Mouse (Mus musculus) cerebellum, postnatal 10 days (tissue): ENCODE results near the gene Rcl1.

ENCODE experiments used
- DNase-seq, 2 experiments: peaks; one replicate each; pipeline ENCODE4 v3.0.0; 2021; ENCODE audit warnings: mixed read lengths in 2 of 2

Rcl1 gene

GRCm38 (mm10) chr19:29113746-29114649 is 12.8 kb downstream of the Rcl1 start:
- no peak for DNase-seq

DNA sequence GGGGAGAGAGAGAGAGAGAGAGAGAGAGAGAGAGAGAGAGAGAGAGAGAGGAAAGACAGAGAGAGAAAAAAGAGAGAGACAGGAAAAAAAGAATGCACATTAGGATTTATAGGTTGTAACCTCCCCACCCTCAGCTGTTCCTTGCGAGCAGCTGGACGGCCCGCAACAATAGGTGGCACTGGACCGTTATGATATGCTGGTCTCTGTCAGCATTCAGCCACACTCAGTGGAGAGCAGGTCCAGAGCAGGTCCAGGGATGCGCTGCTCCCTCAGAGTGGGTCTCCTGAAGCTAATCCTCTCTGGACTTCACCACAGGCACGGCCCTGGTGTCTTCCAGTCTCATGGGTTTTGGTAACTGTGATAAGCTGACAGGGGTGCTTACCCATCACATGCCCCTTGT is 15.6 kb downstream of the Rcl1 start:
- no peak for DNase-seq

DNA sequence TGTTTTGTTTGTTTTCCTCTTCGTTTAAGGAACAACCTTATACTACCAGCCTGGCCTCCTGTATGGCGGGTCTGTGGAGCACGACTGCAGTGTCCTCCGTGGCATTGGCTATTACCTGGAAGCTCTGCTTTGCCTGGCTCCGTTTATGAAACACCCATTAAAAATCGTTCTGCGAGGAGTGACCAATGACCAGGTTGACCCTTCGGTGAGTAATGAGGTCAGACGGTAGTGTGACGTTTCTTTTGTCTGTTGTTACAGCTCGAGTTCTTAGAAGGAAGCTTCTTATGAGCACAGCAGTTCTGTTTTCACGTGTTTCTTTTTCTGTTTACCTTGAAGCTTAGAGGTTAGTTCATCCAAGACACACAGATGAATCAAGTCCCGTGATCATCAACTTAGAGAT is 17.0 kb downstream of the Rcl1 start:
- no peak for DNase-seq

GRCm38 (mm10) chr19:29120311-29120710 is 19.1 kb downstream of the Rcl1 start:
- no peak for DNase-seq

DNA sequence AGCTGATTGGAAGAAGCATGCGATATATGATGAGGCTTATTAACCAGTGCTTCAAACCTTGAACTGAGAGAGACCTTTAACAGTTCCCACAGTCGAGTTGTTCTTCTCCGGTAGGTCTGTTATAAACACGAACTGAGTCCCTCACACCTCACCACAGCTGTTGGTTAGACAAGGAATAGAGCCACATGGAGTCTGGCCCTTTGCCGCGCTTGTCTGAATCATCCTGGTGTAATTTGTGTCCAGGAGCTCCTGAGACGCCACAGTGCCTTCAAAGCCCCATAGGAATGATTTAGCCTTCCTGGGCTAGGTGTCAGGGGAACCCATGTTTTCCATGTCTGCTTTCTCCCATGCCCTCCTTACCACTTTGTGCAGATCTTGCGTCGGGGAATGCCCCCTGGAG is 20.2 kb downstream of the Rcl1 start:
- no peak for DNase-seq

GRCm38 (mm10) chr19:29124886-29125585 is 23.9 kb downstream of the Rcl1 start:
- DNase-seq, result no peak

GRCm38 (mm10) chr19:29126347-29127015 is 25.3 kb downstream of the Rcl1 start:
- no peak for DNase-seq

- no peak for DNase-seq
Measured at GRCm38 (mm10) chr19:29127331-29127730, 26.2 kb downstream of the Rcl1 start.

- DNase-seq, result no peak
Measured at GRCm38 (mm10) chr19:29128217-29128616, 27.0 kb downstream of the Rcl1 start.

- no peak for DNase-seq
Measured at GRCm38 (mm10) chr19:29129551-29129950, 28.4 kb downstream of the Rcl1 start.

- peak; percentile 61 to 63 for DNase-seq
Measured at GRCm38 (mm10) chr19:29131171-29131570, 30.0 kb downstream of the Rcl1 start.

- DNase-seq, result no peak
Measured at GRCm38 (mm10) chr19:29134293-29134692, 33.1 kb downstream of the Rcl1 start.

DNA sequence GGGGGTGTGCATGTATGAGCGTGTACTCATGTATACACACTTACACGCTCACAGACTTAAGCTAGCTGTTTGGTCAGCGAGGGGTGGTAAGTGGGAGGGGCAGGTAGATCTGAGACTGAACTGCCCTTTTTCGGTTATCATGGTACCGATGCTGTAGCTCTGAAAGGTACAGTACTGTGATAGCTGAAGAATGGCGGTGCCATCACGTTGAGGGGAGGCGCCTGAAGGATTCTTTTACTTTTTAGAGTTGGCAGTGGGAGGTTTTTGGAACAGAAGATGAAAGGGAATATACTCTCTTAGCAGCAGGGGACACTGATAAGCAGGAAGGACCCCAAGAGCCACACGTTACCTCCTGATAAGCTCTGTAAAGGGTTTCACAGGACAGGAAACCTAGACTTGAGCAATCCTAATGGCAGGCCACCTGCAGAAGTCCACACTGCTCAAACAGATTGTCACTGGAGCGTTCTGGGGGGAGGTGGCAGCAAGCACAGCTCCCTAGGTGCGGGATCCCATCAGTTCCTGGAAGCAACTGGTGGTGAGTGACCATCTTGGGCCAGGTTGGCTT is 34.1 kb downstream of the Rcl1 start:
- DNase-seq, result no peak

GRCm38 (mm10) chr19:29138546-29139270 is 37.5 kb downstream of the Rcl1 start:
- DNase-seq, result peak; percentile 71 to 78

- DNase-seq, result peak; percentile 40 to 49
Measured at GRCm38 (mm10) chr19:29139699-29140456, 38.7 kb downstream of the Rcl1 start.

GRCm38 (mm10) chr19:29140933-29141332 is 39.8 kb downstream of the Rcl1 start:
- no peak for DNase-seq

DNA sequence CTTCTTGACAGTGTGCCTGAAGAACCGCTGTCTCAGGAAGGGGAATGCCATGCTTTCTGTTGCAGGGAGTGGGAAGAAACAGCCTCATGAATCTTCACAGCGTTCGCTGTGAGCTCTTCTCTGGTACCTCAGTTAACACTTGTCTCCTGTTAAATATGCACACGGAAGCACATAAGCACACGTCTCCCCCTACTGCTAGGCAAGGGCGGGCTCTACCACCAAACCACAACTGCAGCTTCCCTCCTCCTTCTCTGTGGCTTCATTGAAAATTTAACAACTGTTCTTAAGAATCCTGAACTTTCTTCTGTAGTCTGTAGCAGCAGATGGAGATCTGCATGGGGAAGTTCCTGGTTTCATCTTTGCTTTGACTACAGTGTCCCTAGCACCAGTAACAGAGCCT is 41.1 kb downstream of the Rcl1 start:
- no peak for DNase-seq

DNA sequence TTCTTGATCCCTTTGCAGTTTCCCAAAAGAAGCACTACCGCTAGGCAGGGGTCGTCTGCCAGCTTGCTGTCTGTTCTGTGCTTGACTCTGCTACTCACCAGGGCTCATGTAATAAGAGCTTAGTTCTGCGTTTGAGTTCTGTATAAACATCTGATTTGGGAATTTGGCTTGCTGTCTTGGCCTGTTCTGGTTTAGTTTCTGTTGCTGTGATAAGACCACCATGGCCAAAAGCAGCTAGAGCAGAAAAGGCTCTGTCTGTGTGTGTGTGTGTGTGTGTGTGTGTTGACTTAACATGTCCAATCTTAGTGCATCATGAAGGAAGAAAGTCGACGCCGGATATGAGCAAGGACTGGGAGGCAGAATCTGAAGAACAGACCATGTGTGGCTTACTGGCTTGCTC is 44.2 kb downstream of the Rcl1 start:
- DNase-seq, result peak in 1 of 2 experiments; percentile 16

DNA sequence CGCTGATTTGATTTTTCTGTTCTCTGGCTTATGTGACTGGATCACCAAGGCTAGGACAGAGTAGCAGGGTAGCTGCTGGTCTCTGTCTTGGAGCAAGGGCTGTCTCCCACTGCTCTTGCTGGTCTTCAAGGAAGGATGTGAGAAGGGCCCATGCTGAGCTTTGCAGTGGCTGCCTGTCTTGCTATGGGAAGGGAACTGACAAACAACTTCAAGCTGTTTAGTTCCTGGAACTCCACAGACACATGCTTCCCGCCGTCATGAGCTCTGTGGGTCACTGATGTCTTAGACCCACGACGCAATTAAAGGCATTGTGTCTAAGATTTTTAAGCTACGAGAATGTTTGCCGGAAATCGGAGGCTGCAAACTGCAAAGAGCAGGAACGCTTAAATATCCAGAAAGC is 45.6 kb downstream of the Rcl1 start:
- no peak for DNase-seq

DNA sequence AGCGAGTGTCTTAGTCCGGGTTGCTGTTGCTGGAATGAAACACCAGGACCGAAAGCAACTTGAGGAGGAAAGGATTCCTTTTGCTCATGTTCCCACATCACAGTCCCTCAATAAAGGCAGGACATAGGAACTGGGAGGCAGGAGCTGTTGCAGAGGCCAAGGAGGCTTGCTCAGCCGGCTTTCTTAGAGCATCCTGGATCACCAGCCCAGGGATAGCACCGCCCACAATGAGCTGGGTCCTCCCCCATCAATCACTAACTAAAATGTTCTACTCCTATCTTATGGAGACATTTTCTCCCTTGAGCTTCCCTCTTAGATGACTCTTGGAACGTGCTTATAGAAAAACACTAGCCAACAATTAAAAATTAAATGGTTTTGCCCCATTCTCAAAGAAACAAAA is 48.4 kb downstream of the Rcl1 start:
- no peak for DNase-seq

DNA sequence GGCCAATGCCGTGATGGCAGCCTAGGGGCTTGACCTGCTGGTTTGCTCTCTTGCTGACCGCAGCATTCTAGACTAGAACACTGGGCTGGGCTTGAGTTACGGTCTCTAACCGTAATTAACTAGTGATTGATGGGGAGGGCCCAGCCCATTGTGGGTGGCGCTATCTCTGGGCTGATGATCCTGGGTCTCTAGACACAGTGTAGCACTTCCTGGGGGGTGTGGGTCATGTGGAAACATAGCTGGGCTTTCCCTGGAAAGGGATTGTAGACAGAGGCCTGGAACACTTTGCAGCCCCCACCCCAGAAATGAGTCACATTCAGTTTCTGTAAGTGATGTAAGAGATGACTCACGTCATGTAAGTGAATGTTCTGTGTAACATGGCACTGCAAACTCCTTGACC is 48.9 kb downstream of the Rcl1 start:
- DNase-seq, result no peak

DNA sequence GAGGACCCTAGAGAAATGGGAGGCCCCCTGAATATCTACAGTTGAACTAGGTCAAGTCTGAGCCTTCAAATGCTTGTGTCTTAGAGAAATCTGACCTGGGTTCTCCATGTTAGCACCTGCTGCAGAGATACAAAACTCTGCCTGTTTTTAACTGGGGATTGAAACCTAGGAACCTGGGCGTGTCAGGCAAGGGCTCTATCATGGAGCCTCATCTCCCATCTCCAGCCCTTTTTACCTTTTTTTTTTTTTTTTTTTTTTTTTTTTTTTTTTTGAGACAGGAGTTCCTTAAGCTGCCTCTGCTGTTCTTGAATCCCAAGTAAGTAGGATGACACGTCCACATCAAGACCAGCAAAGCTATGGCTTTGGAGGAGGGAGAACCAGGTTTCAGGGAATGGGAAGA is 50.3 kb downstream of the Rcl1 start:
- DNase-seq, result no peak
